Mouse (Mus musculus) layer of hippocampus, adult 9-11 months (tissue): Measurements from ENCODE around the gene 4930430A15Rik.

ENCODE experiments used
- DNase-seq: peaks from one replicate; pipeline ENCODE4 v3.0.0; 2022

The 4930430A15Rik gene

GRCm38 (mm10) chr2:111229502-111229901 is at the start of gene 4930430A15Rik:
TSS of gene 4930430A15Rik (minus strand) at chr2:111229602.
- no peak for DNase-seq

DNA sequence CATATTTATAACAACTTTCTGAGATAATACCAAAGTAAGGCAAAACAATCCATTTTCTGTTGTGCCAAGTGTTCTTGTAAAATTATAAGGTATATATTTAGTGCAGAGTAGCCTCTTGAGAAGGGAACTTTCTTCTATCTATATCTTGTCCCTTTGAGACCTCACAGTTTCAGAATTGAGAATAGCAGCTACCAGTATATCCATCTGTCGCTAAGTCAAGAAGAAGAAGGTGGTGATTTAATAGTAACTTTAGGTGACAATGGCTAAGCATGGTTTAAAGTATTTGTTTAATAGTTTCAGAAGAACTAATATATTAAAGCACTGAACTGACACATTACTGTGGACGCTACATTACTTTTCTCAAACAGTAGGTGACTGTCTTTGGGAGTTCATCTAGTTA is 44.6 kb upstream of the 4930430A15Rik start, which contains the start of gene Olfr1277:
Gene Olfr1277, minus strand, starts transcription at position 101 of the 400 bp plus-strand sequence.
- DNase-seq, result no peak

DNA sequence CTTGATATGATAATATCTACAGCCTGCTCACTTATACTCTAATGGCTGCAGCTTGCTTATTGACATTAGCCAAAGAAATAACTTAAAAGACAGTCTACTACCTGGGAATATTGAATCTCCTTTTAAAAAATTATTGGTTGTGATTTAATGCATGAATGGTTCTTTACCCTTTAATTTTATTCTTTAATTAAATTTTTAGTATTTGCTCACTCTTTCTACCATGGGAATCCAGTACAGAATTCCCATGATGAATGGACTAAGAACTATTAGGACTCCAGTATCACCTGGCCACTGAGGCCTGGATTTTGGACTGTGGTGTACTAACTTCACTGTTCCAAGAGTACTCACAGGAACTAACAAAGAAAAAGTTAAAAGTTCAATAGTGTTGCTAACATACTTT is 24.8 kb upstream of the 4930430A15Rik start, which contains the start of gene Olfr1276:
Gene Olfr1276, plus strand, starts transcription at position 301 of the 400 bp plus-strand sequence.
- no peak for DNase-seq

- DNase-seq, result no peak
These were observed 5.8 kb upstream of the 4930430A15Rik start, which contains the start of gene Olfr1275 for GRCm38 (mm10) chr2:111235186-111235585. TSS of gene Olfr1275 (minus strand) at chr2:111235286.

GRCm38 (mm10) chr2:111182068-111182467 is 47.3 kb downstream of the 4930430A15Rik start:
- no peak for DNase-seq

DNA sequence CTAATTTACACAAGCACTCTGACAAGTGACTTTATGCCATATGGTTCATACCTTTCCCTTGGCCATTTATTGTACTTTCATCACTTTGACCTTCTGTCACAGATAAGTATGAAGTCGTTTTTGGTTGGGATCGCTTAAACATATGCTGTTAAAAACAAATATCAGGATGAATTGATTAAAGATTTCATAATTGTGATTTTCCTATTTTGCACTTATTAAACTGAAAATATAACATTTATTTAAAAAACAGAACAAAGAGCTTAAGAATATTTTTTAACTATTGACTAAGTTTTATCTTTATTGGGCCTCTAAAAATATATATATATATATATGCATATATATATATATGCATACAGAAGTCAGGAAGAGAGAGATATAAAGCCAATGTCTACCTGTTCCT is 76.6 kb downstream of the 4930430A15Rik start, which contains the start of gene Gm15130:
Gene Gm15130, minus strand, starts transcription at position 101 of the 400 bp plus-strand sequence.
- no peak for DNase-seq

DNA sequence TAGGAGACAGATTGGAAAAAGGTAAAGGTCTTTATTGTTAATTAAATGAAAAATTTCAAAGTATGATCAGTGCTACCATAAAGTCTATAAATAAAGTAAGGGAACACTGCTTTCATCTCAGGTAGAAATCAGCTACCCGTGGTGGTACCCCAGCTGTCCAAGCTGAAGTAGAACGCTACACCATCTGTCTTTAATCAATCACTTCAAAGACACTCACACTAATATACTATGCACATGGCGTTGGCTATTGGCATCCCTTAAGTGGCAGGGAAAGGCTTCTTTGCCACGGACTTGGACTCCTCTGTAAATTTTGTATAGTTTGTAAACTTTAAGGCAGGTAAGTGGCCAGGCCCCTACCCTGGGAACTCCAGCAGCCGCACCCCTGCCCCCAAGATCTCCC is 93.7 kb downstream of the 4930430A15Rik start:
- DNase-seq, result no peak
